Mouse (Mus musculus): Measurements from ENCODE around the gene Slc36a3. TPM values are rescaled to one million over a fixed set of nuclear protein-coding genes. Genes with fewer than 3 reads are reported as not detected.
"Not testable (repeated sequence)": the region's sequence is repeated elsewhere in the genome, so short reads cannot be mapped to it uniquely, and the experiment has no call there.

Slc36a3 gene
- polyA plus RNA-seq, 1 experiment from 2014 or later, result not detected

DNA sequence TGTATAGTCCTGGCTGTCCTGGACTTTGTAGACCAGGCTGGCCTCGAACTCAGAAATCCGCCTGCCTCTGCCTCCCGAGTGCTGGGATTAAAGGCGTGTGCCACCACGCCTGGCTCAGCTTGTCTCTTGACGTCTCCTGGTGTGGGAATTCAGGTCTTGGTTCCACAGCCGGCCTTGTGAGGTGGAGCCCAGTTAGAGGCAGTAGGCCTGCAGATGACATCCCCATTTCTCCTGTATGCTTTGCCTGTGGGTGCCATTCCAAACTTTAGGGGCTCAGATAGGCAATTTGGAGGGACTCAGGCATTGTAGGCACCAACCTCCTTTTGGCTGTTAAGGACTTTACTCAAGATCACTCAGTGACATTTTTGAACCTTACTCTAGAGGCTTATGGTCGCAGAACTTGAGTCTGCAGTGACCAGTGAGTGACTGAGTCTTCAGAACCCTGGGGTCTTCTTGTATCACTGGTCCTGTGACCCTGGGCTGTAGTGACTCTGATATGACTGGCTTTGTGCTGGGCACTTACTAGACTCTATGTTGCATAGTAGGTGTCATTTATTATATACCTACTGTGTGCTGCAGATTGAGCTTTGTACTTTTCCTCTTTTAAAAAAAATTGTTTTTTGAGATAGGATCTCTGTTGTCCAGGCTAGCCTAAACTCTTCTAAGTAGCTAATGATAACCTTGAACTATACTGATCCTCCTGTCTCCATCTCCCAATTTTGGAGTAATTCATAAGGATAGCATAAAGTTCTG is 52.3 kb downstream of the Slc36a3 start:
- no peak for ATAC-seq (replicated peaks)
- Histone ChIP-seq H3K4me1 (peaks cover 17% of the 10 kb centered on the region), H3K36me3 (no peaks in the 10 kb centered on the region), H3K4me2 (replicated peaks) (peak overlapping the region; percentile 61; the same call in 1 of the 2 replicates), H3K4me3 (peak overlapping the region; percentile 50; the same call in 1 of the 2 replicates), H3K9me3 (no peaks in the 10 kb centered on the region), H3K27ac (replicated peaks) (no peak overlapping the region), H3K9ac (replicated peaks) (no peak overlapping the region), H3K27me3 (no peaks in the 10 kb centered on the region)
- WGBS, result 93% methylated on average over 8 of the region's 8 CpGs

GRCm38 (mm10) chr11:55098189-55098915 is 53.2 kb downstream of the Slc36a3 start:
- ATAC-seq (replicated peaks), result peak; percentile 27
- no peaks in the 10 kb centered on the region for H3K36me3 ChIP-seq
- 12% methylated on average over 24 of the region's 24 CpGs for WGBS
- H3K27ac ChIP-seq (replicated peaks), result peak overlapping the region; percentile 73
- no peaks in the 10 kb centered on the region for H3K9me3 ChIP-seq
- H3K27me3 ChIP-seq, result no peaks in the 10 kb centered on the region
- peak overlapping the region; percentile 61 for H3K4me2 ChIP-seq (replicated peaks)
- H3K9ac ChIP-seq (replicated peaks), result peak overlapping the region; percentile 59
- H3K4me3 ChIP-seq, result peak overlapping the region; percentile 50
- peaks cover 17% of the 10 kb centered on the region for H3K4me1 ChIP-seq

DNA sequence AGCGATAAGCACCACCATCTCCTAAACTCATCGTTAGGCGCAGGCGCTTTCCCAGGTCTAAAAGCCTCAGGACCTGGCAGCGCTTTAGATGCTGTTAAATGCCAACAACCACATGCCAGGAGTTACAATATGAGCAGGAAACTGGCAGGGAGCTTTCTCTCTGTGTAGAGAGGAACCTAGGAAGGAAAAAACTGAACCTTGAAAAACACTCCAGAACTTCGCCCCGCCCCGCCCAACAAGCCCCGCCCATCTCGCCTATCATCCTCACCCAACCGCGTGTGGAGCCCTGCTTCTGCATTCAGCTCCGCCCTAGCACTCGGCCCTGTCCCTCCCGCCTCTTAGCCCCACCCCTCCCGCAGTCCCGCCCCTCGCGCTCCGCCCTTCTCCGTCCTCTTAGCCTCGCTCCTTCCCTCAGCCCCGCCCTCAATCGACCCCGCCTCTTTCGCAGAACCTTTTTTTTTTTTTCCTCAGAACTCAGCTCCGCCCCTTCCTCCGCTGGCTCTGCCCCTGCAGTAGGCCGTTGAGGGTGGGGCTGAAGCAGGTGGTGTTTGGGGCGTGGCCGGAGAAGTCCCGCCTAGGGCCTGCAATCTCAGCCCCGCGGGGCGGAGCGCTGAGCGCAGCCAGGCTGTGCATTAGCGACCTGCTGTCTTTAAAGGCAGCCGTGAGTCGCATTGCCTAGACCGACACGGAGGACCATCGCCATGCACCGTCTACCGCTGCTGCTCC is 53.9 kb downstream of the Slc36a3 start, which contains the start of gene Gm2a:
Gm2a (plus strand) TSS at position 653 of the 726 bp plus-strand sequence.
- peaks cover 17% of the 10 kb centered on the region for H3K4me1 ChIP-seq
- H3K9me3 ChIP-seq, result no peaks in the 10 kb centered on the region
- H3K4me2 ChIP-seq (replicated peaks), result peak within 1 kb of the TSS; percentile 61
- H3K27ac ChIP-seq (replicated peaks), result peak within 1 kb of the TSS; percentile 73
- H3K27me3 ChIP-seq, result no peaks in the 10 kb centered on the region
- H3K36me3 ChIP-seq, result no peaks in the 10 kb centered on the region
- 2% methylated on average over 44 of the region's 45 CpGs for WGBS
- ATAC-seq (replicated peaks), result peak; percentile 94
- H3K9ac ChIP-seq (replicated peaks), result peak within 1 kb of the TSS; percentile 59
- H3K4me3 ChIP-seq, result peak within 1 kb of the TSS; percentile 50

DNA sequence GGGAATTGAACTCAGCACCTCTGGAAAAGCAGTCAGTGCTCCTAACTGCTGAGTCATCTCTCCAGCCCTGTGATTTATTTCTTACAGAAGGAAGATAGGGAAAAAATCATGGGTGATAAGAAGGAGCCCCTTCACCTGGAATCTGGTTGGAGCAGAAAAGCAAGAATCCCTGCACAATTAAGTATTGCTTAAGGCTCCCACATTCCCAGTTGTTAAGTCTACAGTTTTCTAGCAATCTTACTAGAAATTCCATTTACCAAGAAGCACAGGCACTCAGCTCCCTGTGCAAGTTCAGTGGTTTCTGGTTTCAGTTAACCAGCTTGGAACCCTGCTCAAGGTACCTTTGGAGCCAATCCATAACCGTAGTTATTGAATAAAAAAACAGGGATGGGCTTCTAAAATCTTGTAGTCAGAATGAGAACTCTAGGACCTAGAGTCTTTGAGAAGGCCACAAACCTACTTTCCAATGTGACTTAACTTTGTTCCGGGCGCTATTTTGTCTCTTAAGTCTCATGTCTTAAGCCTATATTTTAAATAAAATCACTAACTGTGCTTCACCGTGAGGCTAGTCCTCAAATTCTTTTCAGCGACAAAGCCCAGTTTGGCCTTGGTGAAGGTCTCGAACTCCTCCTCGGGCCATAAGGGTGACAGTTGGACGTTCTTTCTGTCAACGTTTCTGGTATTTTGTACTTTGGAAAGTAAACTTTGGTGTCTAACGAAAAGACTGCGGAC is 54.6 kb downstream of the Slc36a3 start:
- ATAC-seq (replicated peaks), result no peak
- Histone ChIP-seq H3K36me3 (no peaks in the 10 kb centered on the region), H3K9ac (replicated peaks) (no peak overlapping the region), H3K27me3 (no peaks in the 10 kb centered on the region), H3K4me1 (peaks cover 17% of the 10 kb centered on the region), H3K9me3 (no peaks in the 10 kb centered on the region), H3K27ac (replicated peaks) (0 out of 2 replicates have a peak overlapping the region, but pooled peaks have one; percentile 73), H3K4me2 (replicated peaks) (peak overlapping the region; percentile 61), H3K4me3 (peak overlapping the region; percentile 50)
- WGBS, result 40% methylated on average over 11 of the region's 11 CpGs

- not testable (repeated sequence) for H3K4me2 ChIP-seq (replicated peaks); H3K9ac ChIP-seq (replicated peaks); H3K9me3 ChIP-seq; H3K4me3 ChIP-seq; H3K27ac ChIP-seq (replicated peaks); ATAC-seq (replicated peaks); H3K36me3 ChIP-seq; H3K27me3 ChIP-seq
- peaks cover 17% of the 10 kb centered on the region for H3K4me1 ChIP-seq
- 88% methylated on average over 4 of the region's 4 CpGs for WGBS
Observed at GRCm38 (mm10) chr11:55096296-55096695, 55.2 kb downstream of the Slc36a3 start.

DNA sequence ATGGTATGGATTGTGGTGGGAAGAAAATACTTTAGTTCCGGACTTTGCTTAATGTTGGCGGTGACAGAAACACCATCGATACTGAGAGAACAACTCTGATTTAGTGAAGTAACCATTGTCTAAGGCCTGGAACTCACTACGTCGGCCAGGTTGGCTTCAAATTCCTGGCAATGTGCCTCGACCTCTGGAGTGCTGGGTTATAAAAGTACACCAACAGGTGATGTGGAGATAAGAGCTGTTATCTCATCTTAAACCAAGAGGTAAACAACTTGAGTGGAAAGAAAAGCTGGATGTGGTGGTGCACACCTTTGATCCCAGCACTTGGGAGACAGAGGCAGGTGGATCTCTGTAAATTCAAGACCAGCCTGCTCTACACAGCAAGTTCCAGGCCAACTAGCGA is 58.4 kb downstream of the Slc36a3 start:
- 90% methylated on average over 7 of the region's 7 CpGs for WGBS

DNA sequence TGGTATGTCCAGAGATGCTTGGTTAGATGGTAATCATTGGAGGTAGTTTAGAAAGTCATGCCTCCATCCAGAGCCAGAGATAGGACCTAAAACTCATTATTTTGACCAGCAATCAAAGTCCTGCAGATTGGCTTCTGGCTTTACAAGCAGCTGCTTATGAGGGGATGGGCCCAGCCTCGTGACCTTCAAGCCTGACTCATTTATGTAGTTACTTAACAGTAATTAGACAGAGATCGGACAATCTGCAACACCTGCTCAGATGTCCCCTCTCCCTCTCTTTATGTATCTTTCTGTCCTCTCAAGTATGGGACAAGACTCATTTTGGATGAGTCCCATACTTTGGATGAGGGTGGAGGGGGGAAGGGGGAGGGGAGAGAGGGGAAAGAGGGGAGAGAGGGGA is 61.6 kb downstream of the Slc36a3 start:
- no peak for ATAC-seq (replicated peaks)
- Histone ChIP-seq H3K9ac (replicated peaks) (no peak overlapping the region), H3K27ac (replicated peaks) (no peak overlapping the region), H3K36me3 (no peaks in the 10 kb centered on the region), H3K9me3 (no peaks in the 10 kb centered on the region), H3K4me1 (no peaks in the 10 kb centered on the region), H3K4me3 (no peak overlapping the region), H3K27me3 (no peaks in the 10 kb centered on the region), H3K4me2 (replicated peaks) (no peak overlapping the region)
- WGBS, result 61% methylated on average over 2 of the region's 2 CpGs

More for the DNA sequence above, 58.4 kb downstream of the Slc36a3 start:
- no peaks in the 10 kb centered on the region for H3K9me3 ChIP-seq
- no peak overlapping the region for H3K4me2 ChIP-seq (replicated peaks)
- H3K27me3 ChIP-seq, result no peaks in the 10 kb centered on the region
- no peak overlapping the region for H3K27ac ChIP-seq (replicated peaks)
- ATAC-seq (replicated peaks), result no peak
- no peaks in the 10 kb centered on the region for H3K36me3 ChIP-seq
- H3K9ac ChIP-seq (replicated peaks), result no peak overlapping the region
- H3K4me3 ChIP-seq, result no peak overlapping the region
- 0 out of 2 replicates have a peak, but pooled peaks cover 5% of the 10 kb centered on the region for H3K4me1 ChIP-seq

DNA sequence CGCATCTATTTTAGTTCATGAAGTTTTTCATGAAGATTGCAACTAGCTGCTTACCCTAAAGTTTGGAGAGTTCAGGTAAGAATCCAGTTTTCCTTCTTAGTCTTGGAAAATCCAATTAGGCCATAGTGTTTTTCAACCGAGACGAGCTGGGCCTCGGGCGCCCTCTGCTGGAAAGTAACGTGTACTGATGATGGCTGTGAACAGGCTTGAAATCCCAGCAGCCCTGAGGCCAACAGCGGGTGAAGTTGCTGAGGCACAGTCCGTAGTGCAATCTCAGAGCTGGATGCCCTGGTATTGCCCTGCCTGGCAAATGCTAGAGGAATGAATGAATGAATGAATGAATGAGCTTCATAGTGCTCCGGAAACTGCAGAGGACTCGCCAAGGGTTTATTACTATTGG is 64.5 kb downstream of the Slc36a3 start:
- Histone ChIP-seq H3K4me3 (no peak overlapping the region), H3K27ac (replicated peaks) (no peak overlapping the region), H3K27me3 (no peaks in the 10 kb centered on the region), H3K9ac (replicated peaks) (no peak overlapping the region), H3K4me2 (replicated peaks) (no peak overlapping the region), H3K9me3 (no peaks in the 10 kb centered on the region), H3K36me3 (no peaks in the 10 kb centered on the region), H3K4me1 (no peaks in the 10 kb centered on the region)
- 6% methylated on average over 10 of the region's 10 CpGs for WGBS
- no peak for ATAC-seq (replicated peaks)

DNA sequence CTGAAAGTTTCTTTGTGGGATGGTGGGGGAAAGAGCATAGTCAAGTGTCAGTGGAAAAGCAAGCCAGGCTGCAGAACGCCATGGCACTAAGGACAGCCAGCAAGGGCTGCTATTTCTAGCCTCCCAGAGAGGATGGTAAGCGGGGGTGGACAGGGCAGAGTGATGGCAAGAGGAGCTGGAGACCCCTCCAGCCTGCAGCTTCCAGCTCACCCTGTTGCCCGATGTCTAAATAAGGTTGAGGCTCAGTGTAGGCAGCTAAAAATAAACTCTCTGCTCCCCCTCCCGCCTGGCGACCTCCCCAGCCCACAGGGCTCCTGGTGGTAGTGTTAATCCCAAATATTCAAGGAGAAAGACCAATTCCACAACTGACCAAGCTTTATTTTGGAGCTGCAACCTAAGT is 66.1 kb downstream of the Slc36a3 start:
- no peak for ATAC-seq (replicated peaks)
- Histone ChIP-seq H3K4me3 (no peak overlapping the region), H3K4me2 (replicated peaks) (no peak overlapping the region), H3K27me3 (no peaks in the 10 kb centered on the region), H3K27ac (replicated peaks) (no peak overlapping the region), H3K9ac (replicated peaks) (no peak overlapping the region), H3K36me3 (no peaks in the 10 kb centered on the region), H3K4me1 (no peaks in the 10 kb centered on the region), H3K9me3 (no peaks in the 10 kb centered on the region)
- WGBS, result 62% methylated on average over 5 of the region's 5 CpGs

- ATAC-seq (replicated peaks), result no peak
Observed at GRCm38 (mm10) chr11:55084629-55085028, 66.9 kb downstream of the Slc36a3 start.

GRCm38 (mm10) chr11:55081206-55081605 is 70.3 kb downstream of the Slc36a3 start:
- no peaks in the 10 kb centered on the region for H3K36me3 ChIP-seq
- peaks cover 19% of the 10 kb centered on the region for H3K4me1 ChIP-seq
- H3K27ac ChIP-seq (replicated peaks), result no peak overlapping the region
- H3K4me2 ChIP-seq (replicated peaks), result no peak overlapping the region
- no peak for ATAC-seq (replicated peaks)
- H3K4me3 ChIP-seq, result no peak overlapping the region
- 89% methylated on average over 9 of the region's 9 CpGs for WGBS
- no peak overlapping the region for H3K9ac ChIP-seq (replicated peaks)
- peaks cover 4% of the 10 kb centered on the region; the same call in 1 of the 2 replicates for H3K27me3 ChIP-seq
- H3K9me3 ChIP-seq, result no peaks in the 10 kb centered on the region

More at GRCm38 (mm10) chr11:55084629-55085028, 66.9 kb downstream of the Slc36a3 start:
- H3K27ac ChIP-seq (replicated peaks), result no peak overlapping the region
- H3K9me3 ChIP-seq, result no peaks in the 10 kb centered on the region
- H3K4me1 ChIP-seq, result no peaks in the 10 kb centered on the region
- 84% methylated on average over 4 of the region's 4 CpGs for WGBS
- no peak overlapping the region for H3K4me2 ChIP-seq (replicated peaks)
- H3K27me3 ChIP-seq, result no peaks in the 10 kb centered on the region
- H3K9ac ChIP-seq (replicated peaks), result no peak overlapping the region
- H3K4me3 ChIP-seq, result no peak overlapping the region
- H3K36me3 ChIP-seq, result no peaks in the 10 kb centered on the region
